Mouse (Mus musculus): ENCODE data around the gene Gm7694.

Gene Gm7694

GRCm38 (mm10) chr1:170306232-170306631, at the start of gene Gm7694:
Gene Gm7694, minus strand, starts transcription at chr1:170306332.
- no peak for DNase-seq (ENCODE audit: low spot score in 2 of 2)

GRCm38 (mm10) chr1:170353335-170353734, 47.2 kb upstream of the Gm7694 start:
- no peak for DNase-seq (ENCODE audit: low spot score in 2 of 2)

- DNase-seq (ENCODE audit: low spot score in 2 of 2) = no peak
These were observed 44.9 kb upstream of the Gm7694 start for GRCm38 (mm10) chr1:170351080-170351479.

GRCm38 (mm10) chr1:170346266-170346665, 40.1 kb upstream of the Gm7694 start:
- no peak for DNase-seq (ENCODE audit: low spot score in 2 of 2)

- no peak for DNase-seq (ENCODE audit: low spot score in 2 of 2)
These were observed 37.8 kb upstream of the Gm7694 start for GRCm38 (mm10) chr1:170343906-170344305.

GRCm38 (mm10) chr1:170343081-170343480, 36.9 kb upstream of the Gm7694 start:
- no peak for DNase-seq (ENCODE audit: low spot score in 2 of 2)

- DNase-seq (ENCODE audit: low spot score in 2 of 2) = no peak
These were observed 33.8 kb upstream of the Gm7694 start for GRCm38 (mm10) chr1:170339943-170340342.

GRCm38 (mm10) chr1:170332775-170333174, 26.6 kb upstream of the Gm7694 start:
- no peak for DNase-seq (ENCODE audit: low spot score in 2 of 2)

GRCm38 (mm10) chr1:170331926-170332325, 25.8 kb upstream of the Gm7694 start:
- DNase-seq (ENCODE audit: low spot score in 2 of 2) = no peak

GRCm38 (mm10) chr1:170325277-170325676, 19.1 kb upstream of the Gm7694 start:
- no peak for DNase-seq (ENCODE audit: low spot score in 2 of 2)

GRCm38 (mm10) chr1:170324312-170324711, 18.2 kb upstream of the Gm7694 start:
- no peak for DNase-seq (ENCODE audit: low spot score in 2 of 2)

GRCm38 (mm10) chr1:170323001-170323400, 16.9 kb upstream of the Gm7694 start:
- no peak for DNase-seq (ENCODE audit: low spot score in 2 of 2)

GRCm38 (mm10) chr1:170322046-170322445, 15.9 kb upstream of the Gm7694 start:
- no peak for DNase-seq (ENCODE audit: low spot score in 2 of 2)

GRCm38 (mm10) chr1:170311431-170311830, 5.3 kb upstream of the Gm7694 start:
- DNase-seq (ENCODE audit: low spot score in 2 of 2) = no peak

- DNase-seq (ENCODE audit: low spot score in 2 of 2) = no peak
These were observed 2.4 kb upstream of the Gm7694 start, which contains the start of gene Spata46 for GRCm38 (mm10) chr1:170308503-170308902. Gene Spata46, plus strand, starts transcription at chr1:170308803.

- no peak for DNase-seq (ENCODE audit: low spot score in 2 of 2)
These were observed 1.1 kb downstream of the Gm7694 start for GRCm38 (mm10) chr1:170305002-170305401.

GRCm38 (mm10) chr1:170303103-170303502, 3.0 kb downstream of the Gm7694 start:
- DNase-seq (ENCODE audit: low spot score in 2 of 2) = no peak

GRCm38 (mm10) chr1:170302456-170302855, 3.7 kb downstream of the Gm7694 start:
- DNase-seq (ENCODE audit: low spot score in 2 of 2) = no peak

GRCm38 (mm10) chr1:170301686-170302085, 4.4 kb downstream of the Gm7694 start:
- no peak for DNase-seq (ENCODE audit: low spot score in 2 of 2)

- DNase-seq (ENCODE audit: low spot score in 2 of 2) = no peak
These were observed 6.6 kb downstream of the Gm7694 start for GRCm38 (mm10) chr1:170299496-170299895.

GRCm38 (mm10) chr1:170294786-170295570, 11.2 kb downstream of the Gm7694 start:
- no peak for DNase-seq (ENCODE audit: low spot score in 2 of 2)

- no peak for DNase-seq (ENCODE audit: low spot score in 2 of 2)
These were observed 12.9 kb downstream of the Gm7694 start for GRCm38 (mm10) chr1:170293257-170293656.

GRCm38 (mm10) chr1:170292239-170292951, 13.7 kb downstream of the Gm7694 start:
- peak; percentile 30 to 31 for DNase-seq (ENCODE audit: low spot score in 2 of 2)
